Mouse (Mus musculus): ENCODE results near the gene Zfyve1. TPM values are rescaled to one million over a fixed set of nuclear protein-coding genes. Genes with fewer than 3 reads are reported as not detected.
"Not testable (repeated sequence)": the region's sequence is repeated elsewhere in the genome, so short reads cannot be mapped to it uniquely, and the experiment has no call there.

Gene Zfyve1
- 10 to 100 TPM; 42.6 to 45.9 TPM for total RNA-seq (2021)
- long read RNA-seq, experiment 1, full-length matches to known transcripts, result 6 of 21 reads
- long read RNA-seq, experiment 1, partial matches to known transcripts, result 3 of 21 reads
- long read RNA-seq, experiment 1, other reads (novel, unspliced or antisense), result 12 of 21 reads
- long read RNA-seq, experiment 2, full-length matches to known transcripts, result 8 of 23 reads
- long read RNA-seq, experiment 2, partial matches to known transcripts, result 1 of 23 reads
- long read RNA-seq, experiment 2, other reads (novel, unspliced or antisense), result 14 of 23 reads

GRCm38 (mm10) chr12:83597025-83597501 lies at the start of gene Zfyve1:
Gene Zfyve1, minus strand, starts transcription at chr12:83597222.
- peak; percentile 93 to 99 for DNase-seq (ENCODE audit: low spot score in 2 of 2)
- H3K27ac ChIP-seq, result peak within 1 kb of the TSS; percentile 90
- no peak; the same call in 1 of the 2 replicates for TF ChIP-seq CTCF (conservative IDR thresholded peaks at IDR 0.05)
- peak within 1 kb of the TSS; percentile 67 for H3K4me3 ChIP-seq

DNA sequence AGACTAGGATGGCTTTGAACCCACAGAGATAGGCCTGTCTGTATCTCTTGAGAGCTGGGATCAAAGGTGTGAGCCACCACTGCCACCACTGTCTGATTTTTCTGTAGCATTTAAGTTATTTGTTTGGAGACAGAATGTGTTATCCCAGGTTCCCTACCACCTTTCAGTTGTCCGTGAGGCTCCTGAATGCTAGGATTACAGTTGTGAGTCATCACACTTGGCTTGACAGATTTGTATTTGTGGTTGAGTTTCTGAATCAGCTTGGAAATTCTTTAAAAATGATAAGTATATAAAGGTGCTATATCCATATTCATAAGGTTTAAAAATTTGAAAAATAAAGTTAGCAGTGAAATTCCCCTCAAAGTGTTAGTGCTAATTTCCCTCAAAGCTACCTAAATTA lies 46.1 kb upstream of the Zfyve1 start:
- Histone ChIP-seq H3K4me3 (no peak overlapping the region), H3K27ac (no peak overlapping the region)
- no peak for DNase-seq (ENCODE audit: low spot score in 2 of 2)
- no peak for TF ChIP-seq CTCF (conservative IDR thresholded peaks at IDR 0.05)

DNA sequence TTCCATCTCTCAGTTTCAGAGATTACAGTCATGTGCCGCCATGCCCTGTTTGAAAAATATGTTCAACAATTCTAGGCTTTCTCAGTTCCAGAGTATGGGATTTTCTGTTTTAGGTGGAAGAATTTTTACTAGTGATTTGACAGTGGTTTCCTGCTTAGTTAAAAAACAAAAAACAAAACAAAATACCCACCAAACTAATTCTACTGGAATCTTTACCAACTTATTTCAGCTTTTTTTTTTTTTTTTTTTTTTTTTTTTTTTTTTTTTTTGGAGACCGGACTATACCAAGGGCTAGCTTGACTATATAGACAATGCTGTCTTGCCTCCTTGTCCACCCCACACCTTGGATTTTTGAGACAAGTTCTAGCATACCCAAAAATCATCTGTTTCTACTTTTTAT lies 44.2 kb upstream of the Zfyve1 start:
- no peak overlapping the region for H3K27ac ChIP-seq
- DNase-seq (ENCODE audit: low spot score in 2 of 2), result no peak
- no peak for TF ChIP-seq CTCF (conservative IDR thresholded peaks at IDR 0.05)
- H3K4me3 ChIP-seq, result no peak overlapping the region

DNA sequence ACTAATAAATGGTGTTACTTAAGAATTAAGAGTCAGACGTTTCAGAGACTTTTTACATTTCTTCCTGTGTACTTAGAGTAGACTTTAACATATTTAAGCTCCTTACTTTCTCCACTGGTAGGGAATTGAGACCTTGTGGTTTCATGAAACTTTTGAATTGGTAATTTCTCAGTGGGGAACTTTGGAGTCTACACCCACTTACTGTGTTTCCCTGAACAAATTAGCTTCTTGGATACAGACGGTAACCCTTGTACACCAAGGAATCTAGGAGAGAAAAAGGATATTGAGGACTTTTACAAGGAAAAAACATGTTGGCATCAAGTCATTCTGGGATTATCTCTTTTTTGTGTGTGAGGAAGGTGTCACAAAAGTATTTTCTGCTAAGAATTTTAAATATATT lies 36.8 kb upstream of the Zfyve1 start:
- no peak for DNase-seq (ENCODE audit: low spot score in 2 of 2)
- peak overlapping the region; percentile 89; the same call in 1 of the 2 replicates for H3K4me3 ChIP-seq
- no peak for TF ChIP-seq CTCF (conservative IDR thresholded peaks at IDR 0.05)
- no peak overlapping the region for H3K27ac ChIP-seq

GRCm38 (mm10) chr12:83632680-83633025 lies 35.6 kb upstream of the Zfyve1 start:
- DNase-seq (ENCODE audit: low spot score in 2 of 2), result peak; percentile 8 to 19
- Histone ChIP-seq H3K4me3 (peak overlapping the region; percentile 89), H3K27ac (peak overlapping the region; percentile 95)
- no peak for TF ChIP-seq CTCF (conservative IDR thresholded peaks at IDR 0.05)

- Histone ChIP-seq H3K4me3 (peak overlapping the region; percentile 89), H3K27ac (peak overlapping the region; percentile 95)
- TF ChIP-seq CTCF (conservative IDR thresholded peaks at IDR 0.05), result peak; percentile 39
- peak; percentile 94 to 98 for DNase-seq (ENCODE audit: low spot score in 2 of 2)
Observed at GRCm38 (mm10) chr12:83631743-83632679, 35.0 kb upstream of the Zfyve1 start.

DNA sequence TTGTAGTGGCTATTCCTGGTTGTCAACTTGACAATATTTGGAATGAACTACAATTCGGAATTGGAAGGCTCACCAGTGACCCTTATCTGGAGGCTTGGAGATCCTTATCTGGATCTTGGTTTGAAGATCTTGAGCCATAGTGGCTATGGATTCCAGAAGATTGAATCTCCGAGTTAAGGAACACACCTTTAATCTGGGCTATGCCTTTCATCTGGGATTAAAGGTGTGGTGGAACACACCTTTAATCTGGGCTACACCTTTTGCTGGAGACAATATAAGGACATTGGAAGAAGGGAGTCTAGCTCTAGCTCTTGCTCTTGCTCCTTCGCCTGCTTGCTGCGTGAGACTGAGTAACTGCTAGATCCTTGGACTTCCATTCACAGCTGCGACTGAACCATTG lies 33.9 kb upstream of the Zfyve1 start, which contains the start of gene Rbm25:
Gene Rbm25, plus strand, starts transcription at position 301 of the 400 bp plus-strand sequence.
- Histone ChIP-seq H3K4me3 (peak within 1 kb of the TSS; percentile 89), H3K27ac (peak within 1 kb of the TSS; percentile 95)
- DNase-seq (ENCODE audit: low spot score in 2 of 2), result not testable (repeated sequence)

- no peak for DNase-seq (ENCODE audit: low spot score in 2 of 2)
- TF ChIP-seq CTCF (conservative IDR thresholded peaks at IDR 0.05), result no peak
Observed at GRCm38 (mm10) chr12:83624321-83624720, 27.3 kb upstream of the Zfyve1 start.

DNA sequence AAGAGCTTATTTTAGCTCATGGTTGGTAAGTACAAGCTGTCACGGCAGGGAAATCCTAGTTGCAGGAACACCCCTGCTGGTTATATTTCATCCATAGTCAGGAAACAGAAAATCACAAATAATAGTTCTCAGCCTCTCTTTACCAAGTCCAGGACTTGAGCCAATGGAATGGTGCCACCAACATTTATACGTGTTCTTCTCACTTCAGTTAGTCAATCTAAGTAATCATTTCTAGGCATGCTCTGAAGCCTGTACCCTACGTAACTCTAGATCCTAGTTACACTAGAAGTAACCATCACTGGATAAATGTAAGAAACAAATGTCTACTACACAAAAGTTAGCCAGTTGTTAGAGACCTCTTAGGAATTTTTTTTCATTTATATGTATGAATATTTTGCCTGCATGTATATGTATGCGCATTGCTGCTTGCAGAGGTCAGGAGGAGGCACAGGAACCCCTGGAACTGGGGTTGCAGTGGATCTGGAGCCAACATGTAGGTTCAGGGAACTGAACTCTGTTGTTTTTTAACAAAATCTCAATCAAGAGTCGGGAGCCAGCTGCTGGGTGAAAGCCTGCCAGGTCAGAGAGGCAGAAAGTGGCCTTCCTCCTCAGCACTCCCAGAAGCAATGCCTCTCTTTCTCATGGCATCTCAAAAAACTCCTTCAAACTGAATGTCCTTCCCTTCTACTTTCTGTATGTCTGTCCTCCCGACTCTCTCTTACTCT lies 25.2 kb upstream of the Zfyve1 start:
- DNase-seq (ENCODE audit: low spot score in 2 of 2), result no peak
- Histone ChIP-seq H3K27ac (no peak overlapping the region), H3K4me3 (no peak overlapping the region)
- no peak for TF ChIP-seq CTCF (conservative IDR thresholded peaks at IDR 0.05)

More at GRCm38 (mm10) chr12:83624321-83624720, 27.3 kb upstream of the Zfyve1 start:
- no peak overlapping the region for H3K27ac ChIP-seq
- H3K4me3 ChIP-seq, result no peak overlapping the region

DNA sequence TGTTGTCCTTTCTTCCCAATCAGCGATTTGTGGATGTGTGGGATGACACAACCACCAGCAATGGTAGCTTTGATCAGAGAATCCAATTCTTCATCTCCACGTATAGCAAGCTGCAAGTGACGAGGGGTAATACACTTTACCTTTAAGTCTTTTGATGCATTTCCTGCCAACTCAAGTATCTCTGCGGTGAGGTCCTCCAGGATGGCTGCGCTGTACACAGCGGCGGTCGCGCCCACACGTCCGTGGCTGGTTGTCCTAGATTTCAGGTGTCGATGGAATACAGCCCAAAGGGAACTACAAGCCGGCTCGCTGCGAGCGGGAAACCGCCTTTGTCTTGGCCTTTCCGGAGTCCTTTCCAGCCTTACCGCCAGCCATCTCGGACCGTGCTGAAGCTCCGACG lies 23.7 kb upstream of the Zfyve1 start:
- H3K27ac ChIP-seq, result not testable (repeated sequence)

DNA sequence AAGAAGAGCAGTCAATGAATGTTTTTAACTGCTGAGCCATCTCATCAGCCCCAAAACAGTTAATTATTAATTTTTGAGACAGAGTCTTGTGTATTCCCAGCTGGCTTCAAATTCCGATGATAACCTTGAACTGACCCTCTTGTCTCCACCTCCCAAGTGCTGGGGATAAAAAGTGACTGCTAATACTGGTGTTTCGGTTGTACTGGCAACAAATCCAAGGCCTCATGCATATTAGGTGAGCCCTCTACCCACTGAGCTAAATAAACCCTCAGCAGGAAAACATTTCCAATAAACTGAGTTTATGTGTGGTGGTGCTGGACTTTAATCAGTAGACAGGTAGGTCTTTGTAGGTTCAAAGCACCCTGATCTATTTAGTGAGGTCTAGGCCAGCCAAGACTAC lies 22.0 kb upstream of the Zfyve1 start:
- no peak overlapping the region for H3K27ac ChIP-seq
- no peak for TF ChIP-seq CTCF (conservative IDR thresholded peaks at IDR 0.05)
- no peak overlapping the region for H3K4me3 ChIP-seq
- no peak for DNase-seq (ENCODE audit: low spot score in 2 of 2)

More for the DNA sequence above, 23.7 kb upstream of the Zfyve1 start:
- not testable (repeated sequence) for DNase-seq (ENCODE audit: low spot score in 2 of 2); H3K4me3 ChIP-seq

GRCm38 (mm10) chr12:83617261-83617660 lies 20.2 kb upstream of the Zfyve1 start:
- Histone ChIP-seq H3K4me3 (no peak overlapping the region), H3K27ac (no peak overlapping the region)
- no peak for DNase-seq (ENCODE audit: low spot score in 2 of 2)
- no peak for TF ChIP-seq CTCF (conservative IDR thresholded peaks at IDR 0.05)

- not testable (repeated sequence) for H3K27ac ChIP-seq; H3K4me3 ChIP-seq; DNase-seq (ENCODE audit: low spot score in 2 of 2)
Observed at GRCm38 (mm10) chr12:83606411-83606810, 9.4 kb upstream of the Zfyve1 start.

Measured in layer of hippocampus, adult 2 months (tissue).